Mouse (Mus musculus): ENCODE data around the gene Cacna2d2. TPM values are rescaled to one million over a fixed set of nuclear protein-coding genes. Genes with fewer than 3 reads are reported as not detected.

Gene Cacna2d2
- total and polyA plus RNA-seq, 3 experiments: 0.67 TPM; not detected in 2

DNA sequence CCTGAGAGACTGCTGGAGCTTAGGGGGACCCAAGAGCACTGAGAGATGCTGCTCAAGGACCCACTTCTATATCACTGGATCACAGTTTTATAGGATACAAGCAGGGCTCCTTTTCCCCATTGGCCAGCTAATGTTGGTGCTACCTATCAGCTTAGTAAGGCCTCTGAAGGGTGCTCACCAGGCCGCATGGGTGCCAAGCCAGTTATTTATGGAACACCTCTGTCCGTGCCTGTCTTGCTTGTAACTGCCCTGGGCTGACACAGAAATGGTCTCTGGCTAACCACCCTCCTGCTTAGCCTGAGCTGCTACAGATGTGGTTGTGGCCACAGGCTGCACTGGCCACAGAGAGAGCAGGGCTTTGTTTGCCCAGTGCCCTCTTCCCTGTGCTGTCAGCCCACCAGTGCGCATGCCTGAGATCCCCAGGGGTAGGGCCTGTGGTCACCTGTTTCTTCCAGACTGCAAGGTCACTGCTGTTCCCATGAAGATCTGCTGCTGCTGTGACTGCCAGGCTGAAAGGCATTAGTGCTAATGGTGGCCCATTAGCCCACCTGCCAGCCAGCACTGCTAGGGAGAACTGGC is 101.4 kb downstream of the Cacna2d2 start:
- no peak for TF ChIP-seq UBTF (IDR thresholded peaks at IDR 0.05; ENCODE audit: borderline replicate concordance, insufficient read depth, low read depth, low read length)
- TF ChIP-seq GABPA (IDR thresholded peaks at IDR 0.05; ENCODE audit: low read depth, low read length): no peak
- no peak for TF ChIP-seq ELF1 (IDR thresholded peaks at IDR 0.05; ENCODE audit: low read depth, low read length)
- no peak for TF ChIP-seq GATA1 (IDR thresholded peaks at IDR 0.05; ENCODE audit: low read depth, low read length)
- no peak for TF ChIP-seq RAD21 (IDR thresholded peaks at IDR 0.05; ENCODE audit: low read depth, low read length)
- TF ChIP-seq ZKSCAN1 (IDR thresholded peaks at IDR 0.05; ENCODE audit: low read depth, low read length): no peak
- no peak for TF ChIP-seq ZNF384 (IDR thresholded peaks at IDR 0.05; ENCODE audit: low read depth, low read length)
- no peak for TF ChIP-seq BHLHE40 (IDR thresholded peaks at IDR 0.05; ENCODE audit: borderline replicate concordance, low read depth, low read length)
- no peak for TF ChIP-seq HCFC1 (IDR thresholded peaks at IDR 0.05; ENCODE audit: low read depth, low read length)
- no peak for TF ChIP-seq CHD2 (IDR thresholded peaks at IDR 0.05; ENCODE audit: low read length)
- TF ChIP-seq NELFE (IDR thresholded peaks at IDR 0.05; ENCODE audit: low read depth, low read length): no peak
- no peak for TF ChIP-seq E2F4 (IDR thresholded peaks at IDR 0.05; ENCODE audit: borderline replicate concordance, low read depth, low read length)
- no peak for TF ChIP-seq POLR2AphosphoS5 (IDR thresholded peaks at IDR 0.05; ENCODE audit: borderline replicate concordance, low read depth, low read length)
- no peak for TF ChIP-seq ETS1 (IDR thresholded peaks at IDR 0.05; ENCODE audit: low read depth, low read length)
- TF ChIP-seq MXI1 (IDR thresholded peaks at IDR 0.05; ENCODE audit: low read depth, low read length): no peak
- TF ChIP-seq POLR2AphosphoS2 (IDR thresholded peaks at IDR 0.05; ENCODE audit: low read length): no peak
- no peak for TF ChIP-seq SIN3A (IDR thresholded peaks at IDR 0.05; ENCODE audit: low read length)
- no peak for TF ChIP-seq ZMIZ1 (IDR thresholded peaks at IDR 0.05; ENCODE audit: low read depth, low read length)
- no peak overlapping the region for H3K27ac ChIP-seq (ENCODE audit: control insufficient read depth, low read depth, low read length)
- H3K9me3 ChIP-seq (replicated peaks; ENCODE audit: insufficient read depth, low read length): no peaks in the 10 kb centered on the region
- H3K4me3 ChIP-seq (ENCODE audit: control insufficient read depth in 1 of 2, insufficient read depth in 1 of 2, low read depth in 2 of 2, low read length in 2 of 2): no peak overlapping the region
- peaks cover 11 to 20% of the 10 kb centered on the region in 2 experiments for H3K27me3 ChIP-seq (ENCODE audit: control insufficient read depth in 1 of 2, insufficient read depth in 2 of 2, low read length in 2 of 2)
- DNase-seq (ENCODE audit: low read depth, low spot score): no peak
- H3K9ac ChIP-seq (ENCODE audit: control insufficient read depth, low read depth, low read length, poor library complexity, severe bottlenecking): no peak overlapping the region
- H3K79me2 ChIP-seq (ENCODE audit: control insufficient read depth, insufficient read depth, low read length, poor library complexity): no peaks in the 10 kb centered on the region
- no peaks in the 10 kb centered on the region for H3K36me3 ChIP-seq (ENCODE audit: control insufficient read depth in 1 of 2, insufficient read depth in 2 of 2, low read length in 2 of 2)
- H3K4me1 ChIP-seq (ENCODE audit: control insufficient read depth in 1 of 2, insufficient read depth in 2 of 2, low read length in 2 of 2): no peaks in the 10 kb centered on the region

DNA sequence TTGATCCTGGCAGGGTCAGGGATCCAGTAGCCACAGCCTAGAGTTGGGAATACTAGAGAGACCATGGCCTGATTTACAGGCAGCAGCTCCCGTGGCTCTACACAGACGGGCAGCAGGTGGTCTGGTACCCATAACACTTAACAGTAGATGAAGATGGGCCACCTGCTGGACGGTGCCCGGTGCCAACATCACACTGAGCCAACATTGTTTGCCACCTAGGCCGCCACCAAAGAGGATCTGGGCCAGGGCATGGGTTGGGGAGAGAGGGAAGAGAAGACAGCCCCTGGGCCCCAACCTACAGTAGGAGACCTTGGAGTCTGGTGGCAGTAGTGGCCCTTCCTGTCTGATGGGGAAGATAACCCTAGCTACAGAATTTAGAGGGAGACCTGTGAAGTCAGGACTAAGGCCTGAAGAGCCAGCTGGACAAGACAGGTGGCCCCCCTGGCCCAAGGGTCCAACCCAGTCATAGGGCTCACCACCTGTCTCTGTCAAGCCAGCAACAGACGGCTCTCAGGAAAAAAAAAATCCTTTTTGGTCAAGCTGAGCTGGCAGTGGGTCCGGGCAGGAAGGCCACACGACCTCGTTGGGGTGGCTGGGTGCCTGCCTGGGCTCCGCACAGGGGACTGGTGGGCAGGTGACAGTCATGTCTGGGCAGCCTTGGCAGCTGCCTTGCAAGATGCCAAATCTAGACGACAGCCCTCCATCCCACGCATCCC is 102.9 kb downstream of the Cacna2d2 start:
- H3K79me2 ChIP-seq (ENCODE audit: control insufficient read depth, insufficient read depth, low read length, poor library complexity): no peaks in the 10 kb centered on the region
- DNase-seq (ENCODE audit: low read depth, low spot score): no peak
- peaks cover 11 to 20% of the 10 kb centered on the region in 2 experiments for H3K27me3 ChIP-seq (ENCODE audit: control insufficient read depth in 1 of 2, insufficient read depth in 2 of 2, low read length in 2 of 2)

More for the DNA sequence above, 102.9 kb downstream of the Cacna2d2 start:
- Histone ChIP-seq H3K4me1 (ENCODE audit: control insufficient read depth in 1 of 2, insufficient read depth in 2 of 2, low read length in 2 of 2) (no peaks in the 10 kb centered on the region), H3K27ac (ENCODE audit: control insufficient read depth, low read depth, low read length) (no peak overlapping the region), H3K9ac (ENCODE audit: control insufficient read depth, low read depth, low read length, poor library complexity, severe bottlenecking) (no peak overlapping the region), H3K4me3 (ENCODE audit: control insufficient read depth in 1 of 2, insufficient read depth in 1 of 2, low read depth in 2 of 2, low read length in 2 of 2) (no peak overlapping the region), H3K9me3 (replicated peaks; ENCODE audit: insufficient read depth, low read length) (no peaks in the 10 kb centered on the region), H3K36me3 (ENCODE audit: control insufficient read depth in 1 of 2, insufficient read depth in 2 of 2, low read length in 2 of 2) (no peaks in the 10 kb centered on the region)
- TF ChIP-seq ZNF384 (IDR thresholded peaks at IDR 0.05; ENCODE audit: low read depth, low read length): no peak
- no peak for TF ChIP-seq MYC (IDR thresholded peaks at IDR 0.05; ENCODE audit: low read depth, low read length)
- TF ChIP-seq NRF1 (IDR thresholded peaks at IDR 0.05; ENCODE audit: insufficient read depth, low read depth, low read length, poor library complexity, severe bottlenecking): no peak
- TF ChIP-seq CHD2 (IDR thresholded peaks at IDR 0.05; ENCODE audit: low read length): no peak
- TF ChIP-seq RCOR1 (IDR thresholded peaks at IDR 0.05; ENCODE audit: low read depth, low read length): no peak
- TF ChIP-seq SIN3A (IDR thresholded peaks at IDR 0.05; ENCODE audit: low read length): no peak
- TF ChIP-seq POLR2AphosphoS5 (IDR thresholded peaks at IDR 0.05; ENCODE audit: borderline replicate concordance, low read depth, low read length): no peak
- no peak for TF ChIP-seq POLR2A (IDR thresholded peaks at IDR 0.05; ENCODE audit: control insufficient read depth in 1 of 2, insufficient read depth in 1 of 2, low read depth in 1 of 2, low read length in 2 of 2, poor library complexity in 1 of 2)
- TF ChIP-seq GATA1 (IDR thresholded peaks at IDR 0.05; ENCODE audit: low read depth, low read length): no peak
- TF ChIP-seq TAL1 (IDR thresholded peaks at IDR 0.05; ENCODE audit: low read length): no peak
- no peak for TF ChIP-seq MYB (IDR thresholded peaks at IDR 0.05; ENCODE audit: low read depth, low read length)
- no peak for TF ChIP-seq JUND (IDR thresholded peaks at IDR 0.05; ENCODE audit: low read depth, low read length)
- no peak for TF ChIP-seq MAZ (IDR thresholded peaks at IDR 0.05; ENCODE audit: low read depth, low read length)
- TF ChIP-seq USF2 (IDR thresholded peaks at IDR 0.05; ENCODE audit: borderline replicate concordance in 1 of 2, insufficient read depth in 1 of 2, low read depth in 1 of 2, low read length in 2 of 2): no peak
